Comparison of ENCODE assay signal across 19 mouse cellular contexts in genomic region chr1:118531259-118531658, GRCm38 (mm10).
DNase-seq lines count a peak whose midpoint lies in the region; ATAC-seq lines count a peak whose summit lies in the region.
"Had no signal": no experiment of that assay in that cellular context is flagged by ENCODE, and none has a peak within 500 bp of the region (broad histone marks: within the 10 kb centered on the region; RNA-seq: fewer than 3 reads in every experiment).

No protein-coding gene starts in this region.

- no peaks in the 10 kb centered on the region for H3K4me1 ChIP-seq in hindbrain, embryonic 10.5 days (replicated peaks)
- no peaks in the 10 kb centered on the region for H3K4me1 ChIP-seq in hindbrain, embryonic 14.5 days (replicated peaks; ENCODE audit: control insufficient read depth, insufficient read depth, low read length)
- H3K4me1 ChIP-seq: embryonic facial prominence, embryonic 12.5 days; forebrain, embryonic 15.5 days; heart, embryonic 15.5 days had no signal

- H3K4me3 ChIP-seq in hindbrain, embryonic 10.5 days, result no peak overlapping the region
- no peak overlapping the region for H3K4me3 ChIP-seq in hindbrain, embryonic 14.5 days (replicated peaks; ENCODE audit: low read length)
- H3K4me3 ChIP-seq: embryonic facial prominence, embryonic 12.5 days; forebrain, embryonic 15.5 days; heart, adult 2 months; heart, embryonic 15.5 days had no signal

- no peak for ATAC-seq in hindbrain, embryonic 14.5 days (ENCODE audit: low FRiP score)
- ATAC-seq: forebrain, embryonic 15.5 days; hindbrain, embryonic 16.5 days; inflammation-experienced regulatory T-cells, adult 6 months; intestine, postnatal 0 days had no signal

- DNase-seq in layer of hippocampus, adult 11-12 months (ENCODE audit: low spot score), result peak; percentile 55
- no peak for DNase-seq in layer of hippocampus, postnatal 36 days
- peak; percentile 3 for DNase-seq in brain, embryonic 18.5 days (ENCODE audit: low read depth, low spot score)
- peak; percentile 58 for DNase-seq in layer of hippocampus, adult 9-11 months
- no peak for DNase-seq in hindbrain, embryonic 10.5 days (ENCODE audit: low spot score)
- DNase-seq in hindbrain, embryonic 14.5 days (ENCODE audit: low spot score), result no peak
- DNase-seq: adrenal gland, postnatal 14 days; cerebellum, adult 11 months; cerebellum, adult 8-10 months; cerebellum, postnatal 25 days; gastrocnemius, postnatal 14 days; heart, adult 2 months had no signal

- no peak overlapping the region for H3K27ac ChIP-seq in hindbrain, embryonic 10.5 days
- no peak overlapping the region for H3K27ac ChIP-seq in hindbrain, embryonic 14.5 days
- H3K27ac ChIP-seq: embryonic facial prominence, embryonic 12.5 days; forebrain, embryonic 15.5 days; heart, adult 2 months; heart, embryonic 15.5 days had no signal

- no peaks in the 10 kb centered on the region for H3K27me3 ChIP-seq in hindbrain, embryonic 10.5 days (ENCODE audit: insufficient read depth, poor library complexity, severe bottlenecking)
- H3K27me3 ChIP-seq in hindbrain, embryonic 14.5 days (ENCODE audit: control insufficient read depth, insufficient read depth, low read length), result no peaks in the 10 kb centered on the region
- H3K27me3 ChIP-seq: embryonic facial prominence, embryonic 12.5 days; forebrain, embryonic 15.5 days; heart, embryonic 15.5 days had no signal

- peaks cover 100% of the 10 kb centered on the region for H3K36me3 ChIP-seq in hindbrain, embryonic 10.5 days
- peaks cover 98% of the 10 kb centered on the region for H3K36me3 ChIP-seq in hindbrain, embryonic 14.5 days (replicated peaks; ENCODE audit: control insufficient read depth, insufficient read depth)

- H3K9ac ChIP-seq in hindbrain, embryonic 14.5 days, result no peak overlapping the region
- H3K9ac ChIP-seq: embryonic facial prominence, embryonic 12.5 days; forebrain, embryonic 15.5 days; heart, embryonic 15.5 days had no signal

- H3K9me3 ChIP-seq in hindbrain, embryonic 10.5 days, result no peaks in the 10 kb centered on the region
- H3K9me3 ChIP-seq in hindbrain, embryonic 14.5 days (ENCODE audit: control insufficient read depth, low read length), result no peaks in the 10 kb centered on the region
- H3K9me3 ChIP-seq: embryonic facial prominence, embryonic 12.5 days; forebrain, embryonic 15.5 days; heart, embryonic 15.5 days had no signal

- 96% methylated on average over 3 of the region's 3 CpGs for WGBS in hindbrain, embryonic 10.5 days
- 95% methylated on average over 3 of the region's 3 CpGs for WGBS in hindbrain, embryonic 14.5 days

- no peak overlapping the region for H3K4me2 ChIP-seq in hindbrain, embryonic 14.5 days (replicated peaks)
- H3K4me2 ChIP-seq: embryonic facial prominence, embryonic 12.5 days; forebrain, embryonic 15.5 days; heart, embryonic 11.5 days; heart, embryonic 15.5 days had no signal

Comparison
In these comparisons a context has a peak if more than half of its experiments do, and no peak if none do; other contexts are left out.
1. DNase-seq: peak in layer of hippocampus, adult 11-12 months (single experiment), brain, embryonic 18.5 days (single experiment) and layer of hippocampus, adult 9-11 months (single experiment); none in layer of hippocampus, postnatal 36 days (0 of 2), hindbrain, embryonic 10.5 days (single experiment) and hindbrain, embryonic 14.5 days (single experiment).